Mouse (Mus musculus) E14TG2a.4 (cell line): ENCODE measurements around the gene AI413582.

Source experiments
- CTCF ChIP-seq: conservative IDR thresholded peaks from 2 replicates; pipeline ENCODE4 v1.5.1; 2014; ENCODE audit warnings: low read length
- POU5F1 ChIP-seq: IDR thresholded peaks from 2 replicates; pipeline ENCODE4 v1.6.1; 2014; ENCODE audit warnings: low read length, borderline replicate concordance

- no peak for TF ChIP-seq CTCF
- TF ChIP-seq POU5F1 = no peak
These were observed 22.7 kb upstream of the AI413582 start for GRCm38 (mm10) chr17:27588231-27588630.
